Mouse (Mus musculus): ENCODE data around the gene Glo1.

GRCm38 (mm10) chr17:30550774-30551107 is 75.9 kb downstream of the Glo1 start:
- no peak for TF ChIP-seq CTCF (IDR thresholded peaks at IDR 0.05; ENCODE audit: low read depth)
- no peak for TF ChIP-seq EP300 (IDR thresholded peaks at IDR 0.05; ENCODE audit: low read depth)
